Comparison of ENCODE assay signal across 8 mouse cellular contexts in the genomic region with DNA sequence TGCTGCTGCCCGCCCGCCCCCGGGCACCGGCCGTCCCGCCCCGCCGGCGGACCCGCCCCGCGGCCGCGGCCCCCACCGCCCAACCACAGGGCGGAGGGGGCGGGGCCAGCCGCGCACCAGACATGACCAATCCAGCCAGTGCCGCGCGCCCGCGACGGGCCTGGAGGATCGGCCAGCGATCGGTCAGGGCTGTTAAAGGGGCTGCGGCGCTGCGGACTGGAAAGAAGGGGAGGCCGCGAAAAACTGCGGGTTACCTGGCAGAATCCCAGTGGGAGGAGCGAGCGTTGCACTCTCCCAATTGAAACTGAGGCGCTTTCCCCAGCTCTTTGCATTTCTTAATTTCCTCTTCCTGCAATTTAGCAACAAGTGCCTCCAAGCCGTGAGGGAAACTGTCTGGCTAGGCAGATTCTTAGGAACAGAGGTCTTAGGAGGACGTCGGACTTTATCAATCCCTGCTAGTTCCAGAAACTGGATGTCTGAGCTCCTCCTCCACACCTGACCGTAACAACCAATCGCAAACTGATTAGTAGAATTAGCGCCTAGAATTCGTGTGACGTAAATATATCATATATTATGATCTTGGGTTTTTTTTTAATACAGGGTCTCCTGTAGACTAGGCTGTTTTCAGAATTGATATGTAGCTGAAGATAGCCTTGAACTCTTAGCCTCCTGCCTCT. TPM values are rescaled to one million over a fixed set of nuclear protein-coding genes. Genes with fewer than 3 reads are reported as not detected.
DNase-seq lines count a peak whose midpoint lies in the region; ATAC-seq and TF ChIP-seq lines count a peak whose summit lies in the region.

A gene (minus strand): TSS at position 463 of the 677 bp plus-strand sequence.

- TF ChIP-seq EP300 in ES-Bruce4 (IDR thresholded peaks at IDR 0.05; ENCODE audit: insufficient read depth, low read depth, low read length), result peak; percentile 77; the same call in 1 of the 2 replicates

- peak; percentile 96 for ATAC-seq in cerebellum, adult (ENCODE audit: insufficient number of reproducible peaks, low FRiP score, low TSS enrichment)
- ATAC-seq in forebrain, embryonic 14.5 days, result peak; percentile 98
- ATAC-seq in neural tube, embryonic 15.5 days (ENCODE audit: low FRiP score), result peak; percentile 96

- peak; percentile 96 for DNase-seq in forebrain, embryonic 14.5 days (ENCODE audit: low spot score)
- peak; percentile 97 to 98 for DNase-seq in heart, postnatal 14 days
- DNase-seq in layer of hippocampus, adult 11-12 months (ENCODE audit: low spot score), result peak; percentile 98
- peak; percentile 98 for DNase-seq in lung, adult 18-20 months
- peak; percentile 91 for DNase-seq in thymus, adult 18-20 months

- intact Hi-C loops in heart, postnatal 14 days (cut with DNase I), result loop anchor here (5.0 kb wide), 1 partner anchor 41 kb away; no protein-coding TSS in a partner anchor

- peak within 1 kb of the TSS; percentile 86 for H3K4me2 ChIP-seq in forebrain, embryonic 14.5 days (ENCODE audit: low read length)
- peak within 1 kb of the TSS; percentile 88 for H3K4me2 ChIP-seq in neural tube, embryonic 15.5 days

- H3K27me3 ChIP-seq in ES-Bruce4 (ENCODE audit: control insufficient read depth, insufficient read depth, low read length, poor library complexity, severe bottlenecking), result no peaks in the 10 kb centered on the region
- H3K27me3 ChIP-seq in forebrain, embryonic 14.5 days (replicated peaks; ENCODE audit: control insufficient read depth, insufficient read depth, low read length), result no peaks in the 10 kb centered on the region
- H3K27me3 ChIP-seq in neural tube, embryonic 15.5 days (replicated peaks), result no peaks in the 10 kb centered on the region

- H3K4me3 ChIP-seq in ES-Bruce4 (ENCODE audit: low read depth, low read length), result peak within 1 kb of the TSS; percentile 94
- H3K4me3 ChIP-seq in forebrain, embryonic 14.5 days (ENCODE audit: low read depth, low read length), result peak within 1 kb of the TSS; percentile 95
- H3K4me3 ChIP-seq in neural tube, embryonic 15.5 days (replicated peaks), result peak within 1 kb of the TSS; percentile 98

- peak within 1 kb of the TSS; percentile 85 for H3K9ac ChIP-seq in ES-Bruce4 (ENCODE audit: low read depth, poor library complexity, severe bottlenecking)
- H3K9ac ChIP-seq in forebrain, embryonic 14.5 days (ENCODE audit: low read length), result peak within 1 kb of the TSS; percentile 82
- H3K9ac ChIP-seq in neural tube, embryonic 15.5 days (replicated peaks), result peak within 1 kb of the TSS; percentile 92

- TF ChIP-seq POLR2A in ES-Bruce4 (IDR thresholded peaks at IDR 0.05; ENCODE audit: insufficient read depth, low read length), result peak; percentile 36

- peak within 1 kb of the TSS; percentile 93 for H3K27ac ChIP-seq in ES-Bruce4 (ENCODE audit: insufficient read depth, low read length)
- H3K27ac ChIP-seq in forebrain, embryonic 14.5 days (ENCODE audit: low read depth, low read length), result peak within 1 kb of the TSS; percentile 58; the same call in 1 of the 2 replicates
- H3K27ac ChIP-seq in neural tube, embryonic 15.5 days (replicated peaks), result peak within 1 kb of the TSS; percentile 90

- no peak for TF ChIP-seq CTCF in ES-Bruce4 (IDR thresholded peaks at IDR 0.05; ENCODE audit: low read depth, low read length)

- H3K9me3 ChIP-seq in ES-Bruce4 (replicated peaks; ENCODE audit: control insufficient read depth, insufficient read depth, low read length, poor library complexity, severe bottlenecking), result no peaks in the 10 kb centered on the region
- H3K9me3 ChIP-seq in forebrain, embryonic 14.5 days (replicated peaks; ENCODE audit: control insufficient read depth, low read length), result no peaks in the 10 kb centered on the region
- H3K9me3 ChIP-seq in neural tube, embryonic 15.5 days (replicated peaks), result no peaks in the 10 kb centered on the region

- H3K4me1 ChIP-seq in ES-Bruce4 (ENCODE audit: control insufficient read depth, insufficient read depth, low read length), result no peaks in the 10 kb centered on the region
- H3K4me1 ChIP-seq in forebrain, embryonic 14.5 days (ENCODE audit: control insufficient read depth, insufficient read depth, low read length), result peaks cover 11% of the 10 kb centered on the region
- H3K4me1 ChIP-seq in neural tube, embryonic 15.5 days, result peaks cover 28% of the 10 kb centered on the region

- no peaks in the 10 kb centered on the region for H3K36me3 ChIP-seq in ES-Bruce4 (ENCODE audit: control insufficient read depth, insufficient read depth, low read length, poor library complexity, severe bottlenecking)
- no peaks in the 10 kb centered on the region for H3K36me3 ChIP-seq in forebrain, embryonic 14.5 days (ENCODE audit: control insufficient read depth, insufficient read depth, low read length)
- no peaks in the 10 kb centered on the region for H3K36me3 ChIP-seq in neural tube, embryonic 15.5 days

- WGBS in forebrain, embryonic 14.5 days, result under 1% methylated on average over 28 of the region's 45 CpGs
- WGBS in neural tube, embryonic 15.5 days, result under 1% methylated on average over 32 of the region's 45 CpGs

RNA-seq across cellular contexts. Expression of the gene that starts here (rescaled TPM):
- polyA plus RNA-seq in ES-Bruce4 (2011; ENCODE audit: insufficient read depth, insufficient read length, low read depth, missing spikeins), result 28.8 and 31.3 TPM in 2 replicates
- polyA plus RNA-seq in forebrain, embryonic 14.5 days (2014; fragmentation: Nextera tagmentation; extraction: Ambion mirVana), result 11.9 and 17.6 TPM in 2 replicates
- 10 to 100 TPM; 38.2 to 39.2 TPM for total RNA-seq in heart, postnatal 14 days (2021)
- polyA plus RNA-seq in neural tube, embryonic 15.5 days (2015; fragmentation: Nextera tagmentation; extraction: Ambion mirVana), result 31.6 and 35.1 TPM in 2 replicates

Comparison
In these comparisons a context has a peak if more than half of its experiments do, and no peak if none do; other contexts are left out.
1. Peak in every context shown above with its lines: DNase-seq, ATAC-seq, H3K4me3 ChIP-seq and H3K27ac ChIP-seq.